Mouse (Mus musculus) adrenal gland (tissue): ENCODE data around the gene Tmem135.

Experiments used
- intact Hi-C: fragments of 180-260 bp; cut with DNase I; formaldehyde crosslinking; loops from one replicate; pipeline ENCODE4 v1.15.1; 2025
- long read RNA-seq, 2 experiments: library from polyadenylated mRNA; unstranded; transcript quantifications; one replicate each; pipeline ENCODE4 v2.0.0; 2020; ENCODE audit warnings: borderline replicate concordance in 1 of 2; ENCODE audit not compliant: insufficient replicate concordance in 1 of 2

Tmem135 gene
- long read RNA-seq, experiment 1, transcript Tmem135-201 (15 exons, 3,700 nt), result major isoform, 19 of 29 reads
- long read RNA-seq, experiment 1, partial matches to known transcripts, result 2 of 29 reads
- long read RNA-seq, experiment 1, other reads (novel, unspliced or antisense), result 8 of 29 reads
- long read RNA-seq, experiment 2, transcript Tmem135-201 (15 exons, 3,700 nt), result major isoform, 12 of 19 reads
- long read RNA-seq, experiment 2, partial matches to known transcripts, result 2 of 19 reads
- long read RNA-seq, experiment 2, other reads (novel, unspliced or antisense), result 5 of 19 reads

DNA sequence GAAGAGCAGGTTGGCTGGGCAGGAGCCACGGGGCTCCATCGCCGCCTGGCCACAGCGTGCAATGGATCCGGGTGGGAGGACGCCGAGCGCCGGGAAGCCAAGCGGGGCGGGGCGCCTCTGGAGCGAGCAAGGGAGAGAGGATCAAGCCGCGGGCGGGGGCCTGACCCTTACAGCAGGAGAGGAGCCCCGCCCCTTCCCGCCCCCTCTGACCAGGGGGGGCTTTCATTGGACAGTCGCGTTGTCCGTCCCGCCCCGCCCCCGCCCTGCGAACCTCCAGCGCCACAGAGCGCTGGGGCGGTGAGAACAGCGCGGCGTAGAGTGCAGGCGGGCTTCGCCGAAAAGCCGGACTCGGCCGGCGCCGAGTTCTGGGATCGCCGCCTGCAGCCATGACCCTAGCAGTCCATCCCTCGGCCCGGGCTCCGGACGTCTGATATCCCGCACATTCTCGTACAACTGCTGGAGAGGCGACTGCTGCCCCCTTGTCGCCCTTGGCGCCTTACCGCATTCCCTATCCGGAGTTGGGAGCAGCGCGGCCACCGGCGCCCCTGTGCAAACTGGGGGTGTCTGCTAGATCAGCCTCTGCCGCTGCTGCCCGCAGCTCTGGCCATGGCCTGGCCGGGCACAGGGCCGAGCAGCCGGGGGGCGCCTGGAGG is at the start of gene Tmem135, which contains the start of gene Fzd4:
Gene Tmem135 (minus strand): TSS at position 142 of the 653 bp plus-strand sequence.
Gene Fzd4 (plus strand): TSS at position 275 of the 653 bp plus-strand sequence.
- intact Hi-C loops, result no loop called here

DNA sequence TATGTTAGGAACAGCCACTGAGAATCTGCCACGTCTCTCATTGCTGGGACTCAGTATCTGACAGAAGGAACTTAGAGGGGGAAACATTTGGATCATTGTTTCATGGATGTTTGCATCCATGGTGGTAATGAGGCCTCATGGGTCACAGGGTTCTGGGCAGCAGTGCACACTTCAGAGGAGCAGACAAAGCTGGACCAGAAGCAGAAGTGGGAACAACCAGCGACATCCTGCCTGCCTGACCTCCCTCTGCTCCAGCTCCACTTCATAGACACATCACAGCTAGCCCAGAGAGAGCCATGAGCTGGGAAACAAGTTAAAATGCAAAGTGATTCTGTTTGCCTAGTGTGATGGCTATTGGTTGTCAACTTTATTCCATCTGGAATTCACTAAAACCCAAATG is 46.3 kb upstream of the Tmem135 start:
- intact Hi-C loops, result no loop called here

- intact Hi-C loops, result no loop called here
These were observed 41.1 kb upstream of the Tmem135 start for GRCm38 (mm10) chr7:89445137-89445536.

DNA sequence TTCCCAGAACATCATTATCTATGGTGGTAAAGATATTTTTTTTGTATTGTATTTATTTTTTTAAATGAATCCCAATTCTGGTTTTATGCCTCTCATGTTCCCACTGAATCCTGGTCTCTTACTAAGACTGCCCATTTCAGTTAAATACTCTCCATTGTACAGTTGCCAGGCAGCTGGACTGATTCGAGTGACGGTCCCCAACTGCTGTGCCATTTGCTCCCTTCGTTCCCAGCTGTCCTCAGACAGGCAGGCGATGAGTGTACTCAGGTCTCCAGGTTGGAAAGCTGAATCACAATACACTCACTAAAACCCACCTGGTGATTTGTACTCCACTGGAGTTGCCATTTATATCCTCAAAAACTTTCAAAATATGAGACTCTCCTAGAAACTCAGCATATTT is 38.2 kb upstream of the Tmem135 start:
- intact Hi-C loops, result no loop called here

- intact Hi-C loops, result no loop called here
These were observed 37.3 kb upstream of the Tmem135 start for GRCm38 (mm10) chr7:89441291-89441690.

GRCm38 (mm10) chr7:89437589-89437988 is 33.6 kb upstream of the Tmem135 start:
- intact Hi-C loops, result loop anchor here (2.0 kb wide), 1 partner anchor 37 kb away; no protein-coding TSS in a partner anchor

GRCm38 (mm10) chr7:89436404-89436803 is 32.4 kb upstream of the Tmem135 start:
- intact Hi-C loops, result loop anchor here (2.0 kb wide), 1 partner anchor 38 kb away; no protein-coding TSS in a partner anchor

DNA sequence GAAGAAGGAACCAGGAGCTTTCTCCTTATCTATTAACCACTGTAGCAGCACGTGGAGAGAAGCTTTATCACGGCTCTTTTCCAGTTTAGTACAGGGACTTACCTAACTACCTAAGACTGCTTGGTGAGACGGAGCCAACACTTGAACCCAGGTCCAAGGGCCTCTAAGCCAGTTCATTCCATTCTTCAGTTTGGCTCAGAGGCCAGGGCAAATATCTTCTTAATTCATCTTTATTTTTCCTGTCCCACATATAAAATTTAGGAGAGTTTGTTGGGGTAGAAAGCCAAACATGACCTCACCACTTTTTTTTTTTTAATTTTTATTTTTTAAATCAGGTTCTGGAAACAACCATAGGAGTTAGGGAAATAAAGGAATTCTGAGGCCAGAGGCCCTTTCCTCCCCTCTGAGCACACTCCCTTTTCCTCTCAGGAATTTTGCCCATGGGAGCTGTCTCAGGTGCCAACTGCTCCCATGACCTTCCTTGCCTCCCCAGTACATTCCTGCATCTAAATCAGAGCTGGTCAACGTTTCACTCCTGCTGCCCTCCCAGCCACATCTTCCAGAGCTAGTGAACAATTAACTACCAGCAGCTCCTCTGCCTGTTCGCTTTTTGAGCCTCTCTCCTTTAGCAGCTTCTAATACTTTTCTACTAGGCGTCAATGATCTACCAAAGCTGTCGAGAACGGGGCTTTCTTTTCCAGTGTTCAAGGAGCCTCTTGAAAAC is 30.0 kb upstream of the Tmem135 start:
- intact Hi-C loops, result no loop called here

GRCm38 (mm10) chr7:89433193-89433892 is 29.3 kb upstream of the Tmem135 start:
- intact Hi-C loops, result no loop called here

- intact Hi-C loops, result no loop called here
These were observed 27.2 kb upstream of the Tmem135 start for GRCm38 (mm10) chr7:89431185-89431584.

GRCm38 (mm10) chr7:89429326-89429725 is 25.3 kb upstream of the Tmem135 start:
- intact Hi-C loops, result no loop called here

DNA sequence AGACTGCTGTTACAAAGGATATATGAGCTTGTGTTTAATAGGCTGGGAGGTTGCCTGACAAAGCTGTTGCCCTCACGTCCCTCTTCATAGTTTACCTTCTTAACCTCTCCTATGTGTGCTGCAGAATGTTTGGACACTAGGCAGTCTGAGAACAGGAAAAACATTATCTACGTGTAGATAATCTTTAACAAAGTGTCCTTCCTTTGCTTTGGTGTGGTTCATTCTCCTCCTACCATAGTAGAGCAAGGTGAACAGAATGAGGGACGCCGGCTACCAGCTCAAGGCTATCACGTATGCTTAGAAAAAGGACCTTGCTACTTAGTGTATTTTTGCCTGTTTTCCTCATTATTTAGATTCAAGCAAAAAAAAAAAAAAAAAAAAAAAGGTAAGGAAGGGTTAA is 24.8 kb upstream of the Tmem135 start:
- intact Hi-C loops, result no loop called here

- intact Hi-C loops, result no loop called here
These were observed 23.1 kb upstream of the Tmem135 start for GRCm38 (mm10) chr7:89427101-89427500.

- intact Hi-C loops, result no loop called here
These were observed 22.0 kb upstream of the Tmem135 start for GRCm38 (mm10) chr7:89425803-89426725.

- intact Hi-C loops, result no loop called here
These were observed 20.6 kb upstream of the Tmem135 start for GRCm38 (mm10) chr7:89424659-89425058.

- intact Hi-C loops, result no loop called here
These were observed 19.8 kb upstream of the Tmem135 start for GRCm38 (mm10) chr7:89423688-89424255.

- intact Hi-C loops, result no loop called here
These were observed 19.2 kb upstream of the Tmem135 start for GRCm38 (mm10) chr7:89423194-89423593.

GRCm38 (mm10) chr7:89422650-89423049 is 18.6 kb upstream of the Tmem135 start:
- intact Hi-C loops, result no loop called here

- intact Hi-C loops, result no loop called here
These were observed 17.3 kb upstream of the Tmem135 start for GRCm38 (mm10) chr7:89421294-89421693.
